Mouse (Mus musculus) thymus, adult 2 months (tissue): Measurements from ENCODE around the gene Slc25a1.

Experiments
- CTCF ChIP-seq: fragments of 200-500 bp; IDR thresholded peaks from 2 replicates; pipeline ENCODE4 v1.5.1; 2012; ENCODE audit warnings: mild to moderate bottlenecking, control low read depth, low read length, moderate library complexity, borderline replicate concordance; ENCODE audit not compliant: control insufficient read depth, poor library complexity, insufficient read depth; ENCODE audit errors: extremely low read depth
- POLR2A ChIP-seq: fragments of 200-500 bp; IDR thresholded peaks from 2 replicates; pipeline ENCODE4 v1.6.1; 2012; ENCODE audit warnings: mild to moderate bottlenecking, low read length, control low read depth, moderate library complexity; ENCODE audit not compliant: control insufficient read depth, poor library complexity, insufficient read depth; ENCODE audit errors: extremely low read depth

- TF ChIP-seq CTCF (no peak), POLR2A (no peak)
These were observed 37.0 kb downstream of the Slc25a1 start for GRCm38 (mm10) chr16:17890917-17891566.
